Mouse (Mus musculus): ENCODE results near the gene Hist1h1c. TPM values are rescaled to one million over a fixed set of nuclear protein-coding genes. Genes with fewer than 3 reads are reported as not detected.
A peak's percentile ranks its signal among the peaks of the same experiment; 100 is the strongest.

The Hist1h1c gene
- total RNA-seq, 2 experiments from 2014 or later, result 59.1 to 68.1 TPM

DNA sequence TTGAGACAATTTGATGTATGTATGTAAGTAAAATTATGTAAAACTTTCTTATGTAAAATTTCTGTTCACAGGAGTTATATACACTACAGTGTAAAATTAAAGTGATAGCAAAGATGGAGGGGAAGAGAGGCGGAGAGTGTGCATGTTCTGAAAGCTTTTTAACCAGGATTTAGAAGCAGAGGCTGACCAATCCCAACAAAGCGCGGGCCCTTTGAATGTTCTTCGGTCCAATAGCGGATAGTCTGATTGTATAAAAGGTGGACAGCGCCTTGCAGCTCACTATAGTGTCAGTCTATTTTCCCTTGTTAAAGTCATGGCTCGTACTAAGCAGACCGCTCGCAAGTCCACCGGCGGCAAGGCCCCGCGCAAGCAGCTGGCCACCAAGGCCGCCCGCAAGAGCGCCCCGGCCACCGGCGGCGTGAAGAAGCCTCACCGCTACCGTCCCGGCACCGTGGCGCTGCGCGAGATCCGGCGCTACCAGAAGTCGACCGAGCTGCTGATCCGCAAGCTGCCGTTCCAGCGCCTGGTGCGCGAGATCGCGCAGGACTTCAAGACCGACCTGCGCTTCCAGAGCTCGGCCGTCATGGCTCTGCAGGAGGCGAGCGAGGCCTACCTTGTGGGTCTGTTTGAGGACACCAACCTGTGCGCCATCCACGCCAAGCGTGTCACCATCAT lies 13.6 kb downstream of the Hist1h1c start, which contains the start of gene Hist1h3b:
Gene Hist1h3b, plus strand, starts transcription at position 201 of the 675 bp plus-strand sequence.
- TF ChIP-seq CTCF (conservative IDR thresholded peaks at IDR 0.05), result peak; percentile 30; the same call in 1 of the 2 replicates
- DNase-seq (ENCODE audit: low spot score in 2 of 2), result peak; percentile 92 to 93
- peak within 1 kb of the TSS; percentile 58 for H3K4me3 ChIP-seq
- H3K27ac ChIP-seq, result peak within 1 kb of the TSS; percentile 93

DNA sequence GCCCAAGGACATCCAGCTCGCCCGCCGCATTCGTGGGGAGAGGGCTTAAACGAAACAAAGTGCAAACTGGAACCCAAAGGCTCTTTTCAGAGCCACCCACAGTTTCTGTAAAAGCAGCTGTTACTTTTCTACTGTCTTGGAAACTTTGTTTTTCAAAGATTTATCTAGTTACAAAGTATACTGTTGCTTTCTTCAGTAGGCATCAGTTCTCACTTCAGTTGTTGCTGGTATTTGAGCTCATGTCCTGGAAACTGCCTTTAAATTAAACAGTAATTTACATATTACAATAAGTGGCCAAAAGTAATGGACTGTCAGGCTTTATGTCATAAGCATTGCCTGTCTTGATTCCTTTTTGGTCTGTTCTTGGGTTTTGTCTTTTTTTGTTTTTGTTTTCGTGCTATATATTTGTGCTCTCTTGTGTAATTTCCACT lies 14.1 kb downstream of the Hist1h1c start:
- Histone ChIP-seq H3K27ac (no peak overlapping the region), H3K4me3 (no peak overlapping the region)
- no peak for TF ChIP-seq CTCF (conservative IDR thresholded peaks at IDR 0.05)
- DNase-seq (ENCODE audit: low spot score in 2 of 2), result no peak

- no peak for TF ChIP-seq CTCF (conservative IDR thresholded peaks at IDR 0.05)
- no peak overlapping the region for H3K27ac ChIP-seq
- DNase-seq (ENCODE audit: low spot score in 2 of 2), result no peak
- H3K4me3 ChIP-seq, result no peak overlapping the region
Observed at GRCm38 (mm10) chr13:23753314-23754078, 14.9 kb downstream of the Hist1h1c start.

DNA sequence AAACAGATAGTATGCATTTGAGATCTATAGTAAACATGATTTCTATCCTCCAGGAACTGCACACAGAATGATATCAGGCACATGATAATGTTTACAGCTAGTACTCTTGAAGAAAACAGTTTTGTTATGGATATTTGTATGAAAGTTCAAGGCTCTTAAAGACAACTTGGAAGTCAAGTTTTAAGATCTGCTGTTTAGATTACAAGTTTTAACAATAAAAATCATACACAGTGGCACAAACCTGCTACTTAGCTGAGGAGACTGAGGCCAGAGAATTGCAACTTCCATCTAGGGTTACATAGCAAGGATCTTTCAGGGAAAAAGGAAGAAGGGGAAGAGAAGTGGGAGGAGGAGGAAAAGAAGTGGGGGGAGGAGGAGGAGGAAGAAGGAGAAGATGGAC lies 16.4 kb downstream of the Hist1h1c start:
- no peak overlapping the region for H3K4me3 ChIP-seq
- no peak for TF ChIP-seq CTCF (conservative IDR thresholded peaks at IDR 0.05)
- DNase-seq (ENCODE audit: low spot score in 2 of 2), result no peak
- no peak overlapping the region for H3K27ac ChIP-seq

DNA sequence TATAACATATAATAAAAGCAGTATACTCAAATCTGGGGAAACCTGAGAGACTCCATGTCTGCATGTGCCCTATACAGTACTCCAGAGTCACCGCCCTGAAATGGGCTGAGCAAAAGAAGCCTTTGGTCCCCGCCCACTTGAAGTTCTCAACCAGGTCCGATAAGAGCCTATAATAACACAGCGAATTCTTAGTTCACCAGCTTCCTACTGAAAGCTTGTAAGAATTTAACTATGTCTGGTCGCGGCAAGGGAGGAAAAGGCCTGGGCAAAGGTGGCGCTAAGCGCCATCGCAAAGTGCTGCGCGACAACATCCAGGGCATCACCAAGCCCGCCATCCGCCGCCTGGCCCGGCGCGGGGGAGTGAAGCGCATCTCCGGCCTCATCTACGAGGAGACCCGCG lies 18.2 kb downstream of the Hist1h1c start, which contains the start of gene Hist1h4b:
Gene Hist1h4b, plus strand, starts transcription at position 224 of the 400 bp plus-strand sequence.
- peak; percentile 89 to 94 for DNase-seq (ENCODE audit: low spot score in 2 of 2)
- Histone ChIP-seq H3K4me3 (peak within 1 kb of the TSS; percentile 48), H3K27ac (peak within 1 kb of the TSS; percentile 81)
- no peak for TF ChIP-seq CTCF (conservative IDR thresholded peaks at IDR 0.05)

DNA sequence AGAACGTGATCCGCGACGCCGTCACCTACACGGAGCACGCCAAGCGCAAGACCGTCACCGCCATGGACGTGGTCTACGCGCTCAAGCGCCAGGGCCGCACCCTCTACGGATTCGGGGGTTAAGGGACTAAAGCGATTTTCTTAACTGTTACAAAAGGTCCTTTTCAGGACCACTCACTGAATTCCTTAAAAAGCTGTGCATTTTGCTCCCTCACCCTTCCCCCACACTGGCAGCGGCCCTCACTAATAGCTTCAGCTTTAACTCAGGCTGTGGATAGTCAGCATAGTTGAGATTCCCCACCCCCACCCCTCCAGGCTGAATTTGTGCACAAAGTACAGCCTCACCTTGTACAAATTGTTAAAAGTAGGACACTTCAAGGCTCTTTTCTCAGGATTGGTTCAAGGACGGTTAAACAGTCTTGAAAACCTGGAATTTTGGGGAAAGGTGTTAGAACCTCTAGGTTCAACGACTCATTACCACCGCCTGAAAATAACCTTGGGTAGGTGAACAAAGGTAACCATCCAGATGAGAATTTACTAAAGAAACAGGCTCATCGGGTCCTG lies 18.7 kb downstream of the Hist1h1c start:
- H3K4me3 ChIP-seq, result peak overlapping the region; percentile 48
- DNase-seq (ENCODE audit: low spot score in 2 of 2), result peak in 1 of 2 experiments; percentile 24
- no peak for TF ChIP-seq CTCF (conservative IDR thresholded peaks at IDR 0.05)
- H3K27ac ChIP-seq, result peak overlapping the region; percentile 81

GRCm38 (mm10) chr13:23757921-23758320 lies 19.3 kb downstream of the Hist1h1c start:
- no peak overlapping the region for H3K27ac ChIP-seq
- DNase-seq (ENCODE audit: low spot score in 2 of 2), result no peak
- no peak for TF ChIP-seq CTCF (conservative IDR thresholded peaks at IDR 0.05)
- no peak overlapping the region for H3K4me3 ChIP-seq

DNA sequence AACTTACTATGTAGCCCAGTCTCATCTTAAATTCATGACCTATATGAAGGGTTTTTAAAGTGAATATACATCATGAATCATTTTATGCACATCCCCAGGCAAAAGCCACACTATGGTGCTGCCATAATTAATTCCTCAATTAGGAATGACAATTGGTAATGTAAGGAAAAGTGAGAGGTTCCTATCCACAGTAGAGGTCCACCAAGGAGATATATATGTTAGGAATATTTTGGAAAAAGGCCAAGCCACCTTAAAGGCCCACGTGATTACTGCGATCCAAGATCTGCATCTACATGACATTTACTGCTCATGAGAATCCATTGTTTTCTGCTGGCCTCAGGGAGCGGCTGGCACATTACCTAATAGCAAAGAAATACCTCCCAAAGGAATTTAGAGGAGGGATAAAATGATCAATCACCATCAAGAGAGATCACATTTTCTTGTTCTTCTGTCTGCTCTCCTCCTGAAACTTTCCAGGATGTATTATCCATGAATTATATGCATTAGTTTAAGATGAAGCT lies 20.7 kb downstream of the Hist1h1c start:
- no peak overlapping the region for H3K27ac ChIP-seq
- no peak for TF ChIP-seq CTCF (conservative IDR thresholded peaks at IDR 0.05)
- no peak for DNase-seq (ENCODE audit: low spot score in 2 of 2)

GRCm38 (mm10) chr13:23759916-23760239 lies 21.3 kb downstream of the Hist1h1c start:
- H3K27ac ChIP-seq, result no peak overlapping the region
- TF ChIP-seq CTCF (conservative IDR thresholded peaks at IDR 0.05), result no peak

More for the DNA sequence above, 20.7 kb downstream of the Hist1h1c start:
- no peak overlapping the region for H3K4me3 ChIP-seq

GRCm38 (mm10) chr13:23760240-23760971 lies 21.8 kb downstream of the Hist1h1c start:
- Histone ChIP-seq H3K4me3 (peak overlapping the region; percentile 69), H3K27ac (peak overlapping the region; percentile 75)
- peak; percentile 26; the same call in 1 of the 2 replicates for TF ChIP-seq CTCF (conservative IDR thresholded peaks at IDR 0.05)
- no peak for DNase-seq (ENCODE audit: low spot score in 2 of 2)

More at GRCm38 (mm10) chr13:23759916-23760239, 21.3 kb downstream of the Hist1h1c start:
- H3K4me3 ChIP-seq, result no peak overlapping the region
- no peak for DNase-seq (ENCODE audit: low spot score in 2 of 2)

DNA sequence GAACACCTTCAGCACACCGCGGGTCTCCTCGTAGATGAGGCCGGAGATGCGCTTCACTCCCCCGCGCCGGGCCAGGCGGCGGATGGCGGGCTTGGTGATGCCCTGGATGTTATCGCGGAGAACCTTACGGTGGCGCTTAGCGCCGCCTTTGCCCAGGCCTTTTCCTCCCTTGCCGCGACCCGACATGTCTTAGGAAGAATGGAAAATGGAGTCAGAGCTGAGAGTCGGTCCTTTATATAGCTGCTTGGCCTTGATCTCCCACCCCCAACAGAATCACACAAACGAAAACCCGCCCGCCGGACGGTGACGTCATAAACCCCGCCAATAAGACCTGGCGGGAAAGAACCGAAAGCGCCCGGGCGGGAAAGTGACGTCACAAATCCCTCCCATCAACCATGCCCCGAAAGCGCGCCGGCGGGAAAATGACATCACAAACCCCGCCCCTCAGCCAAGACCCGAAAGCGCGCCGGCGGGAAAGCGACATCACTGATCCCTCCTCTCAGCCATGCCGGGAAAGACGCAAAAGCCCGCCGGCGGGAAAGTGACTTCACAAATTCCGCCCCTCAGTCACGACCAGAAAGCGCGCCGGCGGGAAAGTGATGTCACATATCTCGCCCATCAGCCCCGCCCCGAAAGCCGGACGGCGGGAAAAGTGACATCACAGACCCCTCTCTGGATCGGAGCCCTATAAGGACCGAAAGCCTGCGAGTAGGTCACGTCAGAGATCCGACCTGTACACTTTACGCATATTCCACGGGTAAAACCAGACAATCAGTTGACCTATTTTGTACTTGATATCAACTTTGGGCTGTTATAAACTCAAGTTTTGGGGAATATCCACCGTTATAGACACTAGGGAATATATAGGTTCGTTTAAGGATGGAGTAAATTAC lies 22.6 kb downstream of the Hist1h1c start, which contains the start of gene Hist1h4a:
Gene Hist1h4a, minus strand, starts transcription at position 259 of the 893 bp plus-strand sequence.
- peak; percentile 99 for DNase-seq (ENCODE audit: low spot score in 2 of 2)
- peak within 1 kb of the TSS; percentile 69 for H3K4me3 ChIP-seq
- no peak for TF ChIP-seq CTCF (conservative IDR thresholded peaks at IDR 0.05)
- H3K27ac ChIP-seq, result peak within 1 kb of the TSS; percentile 86

GRCm38 (mm10) chr13:23761871-23762821 lies 23.5 kb downstream of the Hist1h1c start, which contains the start of gene Hist1h3a:
Gene Hist1h3a (minus strand): TSS chr13:23762386.
- peak; percentile 61 to 75 for DNase-seq (ENCODE audit: low spot score in 2 of 2)
- Histone ChIP-seq H3K4me3 (peak within 1 kb of the TSS; percentile 69), H3K27ac (peak within 1 kb of the TSS; percentile 86)
